Mouse (Mus musculus): Measurements from ENCODE around the gene Coq10b. TPM values are rescaled to one million over a fixed set of nuclear protein-coding genes. Genes with fewer than 3 reads are reported as not detected.

Gene Coq10b
- 382 TPM for polyA plus RNA-seq (2014; fragmentation: Illumina TruSeq; extraction: RNeasy Lipid Tissue Mini Kit (QIAGEN cat#74804); ENCODE audit: low read depth, low replicate concordance)

DNA sequence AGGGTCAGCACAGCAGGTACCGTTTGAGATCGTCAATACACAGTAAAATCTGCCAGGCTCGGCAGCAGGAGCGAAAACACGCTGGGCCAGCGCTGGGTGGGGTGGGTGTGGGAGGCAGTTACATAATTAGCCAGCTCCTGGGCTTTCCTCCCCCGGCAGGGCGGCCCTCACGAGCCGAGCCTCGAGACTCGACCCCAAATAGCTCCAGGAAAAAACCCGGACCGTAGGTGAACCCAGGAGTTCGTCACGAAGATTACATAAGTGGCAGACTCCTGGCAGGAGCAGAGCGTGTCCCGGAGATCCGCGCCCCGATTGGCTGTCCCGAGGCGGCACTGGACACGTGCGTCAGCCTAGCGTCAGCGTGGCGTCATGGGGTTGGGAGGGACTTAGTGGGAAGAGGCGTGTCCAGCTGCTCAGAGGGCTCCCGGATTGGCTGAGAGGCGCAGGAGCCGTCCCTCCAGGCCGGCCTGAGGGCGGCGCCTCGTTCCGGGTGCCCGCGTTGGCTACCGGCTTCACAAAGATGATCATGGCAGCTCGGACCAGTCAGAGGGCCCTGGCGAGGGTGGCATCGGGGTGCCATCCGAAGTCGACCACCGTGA is at the start of gene Coq10b:
Gene Coq10b (plus strand): TSS at position 416 of the 599 bp plus-strand sequence.

DNA sequence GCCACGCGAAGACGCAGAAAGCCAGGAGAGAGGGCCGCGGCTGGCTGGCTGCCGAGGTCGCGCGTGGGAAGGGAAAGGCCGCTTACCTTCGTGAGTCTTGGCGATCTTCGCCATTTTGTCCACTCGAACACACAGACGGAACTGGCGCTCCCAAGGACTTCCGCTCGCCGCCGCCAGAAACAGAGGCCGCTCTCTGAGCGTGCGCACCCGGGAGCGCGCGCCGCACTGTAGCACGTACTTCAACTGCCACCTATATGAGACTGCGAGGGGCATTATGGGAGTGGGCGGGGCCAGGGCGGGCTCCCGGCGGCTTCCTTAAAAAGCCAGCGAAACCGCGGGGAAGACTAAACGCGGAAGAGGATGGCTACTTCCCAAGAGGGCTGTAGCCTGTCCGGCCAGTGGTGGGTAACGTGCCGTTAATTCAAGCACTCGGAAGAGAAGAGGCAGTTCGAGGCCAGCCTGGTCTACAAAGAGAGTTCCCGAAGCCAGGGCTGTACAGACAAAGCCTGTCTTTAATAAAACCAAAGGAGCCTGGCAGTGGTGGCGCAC is 25.2 kb upstream of the Coq10b start, which contains the start of gene Sf3b1:
Gene Sf3b1 (minus strand): TSS at position 229 of the 549 bp plus-strand sequence.

DNA sequence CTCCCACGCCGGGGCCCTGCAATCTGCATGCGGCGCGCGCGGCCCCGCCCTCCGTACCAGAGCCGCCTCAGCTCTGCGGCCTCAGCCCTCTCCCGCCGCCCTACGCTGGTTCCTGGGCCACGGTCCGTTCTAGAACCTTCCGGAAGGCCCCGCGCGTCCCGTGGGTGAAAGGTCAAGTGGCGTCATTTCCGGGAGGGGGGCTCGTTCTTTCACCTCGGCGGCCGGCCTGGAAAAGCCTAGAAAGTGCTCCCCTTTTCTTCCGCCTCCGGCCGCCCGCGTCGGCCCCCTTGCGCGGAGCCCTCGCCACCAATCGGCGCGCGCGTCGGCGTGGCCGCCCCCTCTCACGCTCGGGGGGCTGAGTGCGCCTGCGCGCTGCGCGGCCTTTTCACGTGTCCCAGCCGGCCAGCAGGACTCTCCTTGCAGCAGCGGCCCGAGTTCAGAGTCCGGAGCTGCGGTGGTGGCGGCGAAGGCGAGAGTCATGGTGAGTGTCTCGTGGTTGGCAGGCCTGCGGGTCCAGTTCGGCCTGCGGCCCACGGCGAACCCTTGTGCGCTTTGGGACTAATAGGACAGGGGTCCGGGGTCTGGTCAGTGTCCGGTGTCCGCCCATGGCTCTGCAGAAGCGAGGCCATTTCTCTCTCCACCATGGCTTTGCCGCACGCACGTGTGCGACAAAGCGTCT is 35.5 kb downstream of the Coq10b start, which contains the start of the genes Hspe1 and Hspd1:
Gene Hspe1 (plus strand): TSS at position 201 of the 679 bp plus-strand sequence.
Gene Hspd1 (minus strand): TSS at position 312 of the 679 bp plus-strand sequence.

Other genes with a start within 250 kb of the Coq10b start
- gene Ankrd44, start 126.4 kb upstream of the Coq10b start, polyA plus RNA-seq (2014; fragmentation: Illumina TruSeq; extraction: RNeasy Lipid Tissue Mini Kit (QIAGEN cat#74804); ENCODE audit: low read depth, low replicate concordance): 27.6 TPM
- gene Sf3b1, start 25.3 kb upstream of the Coq10b start, polyA plus RNA-seq (2014; fragmentation: Illumina TruSeq; extraction: RNeasy Lipid Tissue Mini Kit (QIAGEN cat#74804); ENCODE audit: low read depth, low replicate concordance): 388 TPM
- 2,210 TPM for gene Hspe1, start 35.4 kb downstream of the Coq10b start, polyA plus RNA-seq (2014; fragmentation: Illumina TruSeq; extraction: RNeasy Lipid Tissue Mini Kit (QIAGEN cat#74804); ENCODE audit: low read depth, low replicate concordance)
- 4,562 TPM for gene Hspd1, start 35.5 kb downstream of the Coq10b start, polyA plus RNA-seq (2014; fragmentation: Illumina TruSeq; extraction: RNeasy Lipid Tissue Mini Kit (QIAGEN cat#74804); ENCODE audit: low read depth, low replicate concordance)
- 1,806 TPM for gene Mob4, start 78.5 kb downstream of the Coq10b start, polyA plus RNA-seq (2014; fragmentation: Illumina TruSeq; extraction: RNeasy Lipid Tissue Mini Kit (QIAGEN cat#74804); ENCODE audit: low read depth, low replicate concordance)
- gene Rftn2, start 174.0 kb downstream of the Coq10b start, polyA plus RNA-seq (2014; fragmentation: Illumina TruSeq; extraction: RNeasy Lipid Tissue Mini Kit (QIAGEN cat#74804); ENCODE audit: low read depth, low replicate concordance): 19.8 TPM
- 12.2 TPM for gene Mars2, start 184.4 kb downstream of the Coq10b start, polyA plus RNA-seq (2014; fragmentation: Illumina TruSeq; extraction: RNeasy Lipid Tissue Mini Kit (QIAGEN cat#74804); ENCODE audit: low read depth, low replicate concordance)

Measured in adrenal gland, adult 10 weeks (tissue).